Mouse (Mus musculus): ENCODE data around the gene Gm42742.

Gene Gm42742

DNA sequence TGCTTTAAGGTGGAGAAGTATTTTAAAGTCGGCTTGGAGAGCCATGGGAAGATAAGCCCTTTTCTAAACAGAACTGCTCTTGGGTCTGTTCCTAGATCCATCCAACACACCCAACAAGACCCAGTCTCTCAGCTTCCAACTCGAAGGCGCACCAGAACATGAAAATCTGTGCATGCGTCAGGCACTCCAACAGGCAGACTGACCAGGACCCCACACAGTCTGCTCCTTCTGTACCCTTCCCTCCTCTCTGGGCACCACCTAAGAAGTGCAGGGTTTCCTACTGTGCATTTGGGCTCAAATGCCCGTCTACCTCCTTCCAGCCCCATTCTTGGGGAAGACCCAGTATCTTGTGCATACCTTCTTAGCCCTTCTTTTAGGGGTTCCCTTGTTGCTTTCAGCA lies 406 bp downstream of the Gm42742 start:
- no peak for DNase-seq (ENCODE audit: extremely low read depth, insufficient read length, low spot score)

DNA sequence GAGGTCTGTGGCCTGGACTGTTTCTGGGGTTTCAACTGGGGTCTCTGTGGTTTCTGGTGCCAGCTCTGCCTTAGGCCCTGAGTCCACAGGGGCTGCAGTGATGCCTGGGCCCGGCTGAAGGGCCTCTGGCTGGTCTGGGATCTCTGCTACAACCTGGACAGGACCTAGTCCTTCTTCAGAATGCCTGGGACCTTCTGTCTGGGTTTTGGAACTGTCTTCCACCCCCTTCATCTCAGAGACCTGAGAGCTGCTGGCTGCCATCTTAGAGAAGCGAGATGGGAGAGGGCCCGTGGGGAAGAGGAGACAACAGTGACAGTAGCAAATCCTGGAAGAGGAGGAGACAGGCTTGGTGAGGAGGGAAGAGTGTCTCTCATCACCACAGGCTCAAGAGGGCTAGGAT lies 866 bp downstream of the Gm42742 start:
- no peak for DNase-seq (ENCODE audit: extremely low read depth, insufficient read length, low spot score)

- DNase-seq (ENCODE audit: extremely low read depth, insufficient read length, low spot score), result no peak
Observed at GRCm38 (mm10) chr7:127019306-127019960, 1.5 kb downstream of the Gm42742 start.

- no peak for DNase-seq (ENCODE audit: extremely low read depth, insufficient read length, low spot score)
Observed at GRCm38 (mm10) chr7:127018416-127019305, 2.2 kb downstream of the Gm42742 start.

DNA sequence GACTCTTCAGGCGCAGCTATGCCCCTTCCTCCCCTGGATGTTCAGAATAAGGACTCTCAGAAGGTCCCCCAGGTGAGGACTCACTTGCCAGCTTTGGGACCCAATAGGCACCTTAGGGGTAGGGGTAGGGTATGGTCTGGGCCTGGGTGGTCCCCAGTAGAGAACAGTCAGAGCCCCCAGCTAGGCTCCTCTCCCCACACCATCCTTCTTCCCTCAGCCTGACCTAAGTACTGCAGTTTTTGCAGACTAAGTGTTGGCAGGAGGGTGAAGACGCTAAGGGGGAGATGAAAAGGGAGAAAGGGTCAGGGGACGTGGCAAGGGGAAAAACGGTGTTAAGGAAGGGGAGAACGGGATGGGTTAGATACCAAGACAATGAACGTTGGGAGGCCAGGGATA lies 2.9 kb downstream of the Gm42742 start:
- DNase-seq (ENCODE audit: extremely low read depth, insufficient read length, low spot score), result no peak

DNA sequence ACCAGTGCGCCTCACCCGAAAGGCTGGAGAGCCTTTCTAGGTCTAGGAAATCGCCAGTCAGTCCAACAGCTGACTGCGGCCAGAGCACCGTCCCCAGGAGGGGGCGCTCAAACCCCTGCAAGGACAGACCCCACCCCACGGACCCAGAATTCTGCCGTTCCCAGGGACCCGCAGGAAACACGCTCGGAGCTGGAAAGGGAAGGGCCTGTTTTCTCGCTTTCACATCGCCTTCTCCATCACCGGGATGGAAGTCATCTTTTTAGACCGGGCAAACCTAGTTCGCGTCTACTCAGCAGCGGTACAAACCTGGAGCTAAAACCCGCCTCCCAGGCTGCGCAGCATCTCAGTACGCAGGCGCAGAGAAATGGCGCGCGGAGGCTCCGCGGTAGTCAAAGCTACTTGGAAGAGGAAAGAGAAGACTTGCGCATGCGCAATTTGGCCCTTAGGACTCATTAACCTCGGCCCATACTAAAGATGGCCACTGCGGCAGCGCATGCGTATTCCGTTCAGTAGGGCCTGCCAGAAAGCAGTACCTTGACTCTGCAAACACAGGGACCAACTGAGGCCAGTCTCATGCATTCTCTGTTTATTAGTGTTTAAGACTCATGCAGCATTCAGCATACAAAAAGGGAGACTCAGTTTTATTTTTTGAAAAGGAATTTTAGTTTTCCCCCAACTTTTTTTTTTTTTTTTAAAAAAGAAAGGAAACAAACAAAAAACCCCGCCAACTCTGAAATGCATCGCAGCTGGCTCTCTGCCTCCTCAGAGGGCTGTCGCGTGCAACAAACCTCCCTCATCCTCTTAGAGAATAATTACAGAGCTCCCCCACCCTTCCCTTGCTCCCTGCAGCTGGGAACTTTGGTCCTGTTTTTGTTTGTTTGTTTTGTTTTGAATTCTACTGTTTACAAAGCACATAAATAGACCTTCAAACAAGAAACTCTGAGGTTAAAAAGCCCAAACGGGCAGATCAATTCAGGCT lies 3.6 kb downstream of the Gm42742 start, which contains the start of gene Pagr1a:
Gene Pagr1a, minus strand, starts transcription at position 382 of the 979 bp plus-strand sequence.
- peak; percentile 96 for DNase-seq (ENCODE audit: extremely low read depth, insufficient read length, low spot score)

DNA sequence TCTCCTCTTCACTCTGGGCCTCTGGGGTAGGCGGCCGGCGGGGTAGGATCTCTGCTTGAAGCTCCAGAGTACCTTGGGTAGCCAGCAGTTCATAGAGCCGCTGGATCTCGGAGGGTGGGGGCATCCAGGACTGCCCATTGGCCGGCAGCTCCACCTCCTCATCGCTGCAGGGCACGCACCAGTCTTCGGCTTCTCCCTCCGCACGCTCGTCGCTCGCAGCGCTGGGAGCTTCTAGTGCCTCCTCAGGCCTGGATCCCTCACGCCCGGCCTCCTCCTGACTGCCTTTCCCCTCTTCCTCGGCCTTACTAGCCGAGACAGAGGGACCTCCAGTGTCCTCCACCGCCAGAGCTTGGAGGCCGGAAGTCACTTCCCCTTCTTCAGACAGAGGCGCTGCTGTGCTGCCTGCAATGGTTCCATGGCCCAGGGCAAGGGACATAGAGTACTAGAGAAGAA lies 4.4 kb downstream of the Gm42742 start:
- DNase-seq (ENCODE audit: extremely low read depth, insufficient read length, low spot score), result peak; percentile 83

- no peak for DNase-seq (ENCODE audit: extremely low read depth, insufficient read length, low spot score)
Observed at GRCm38 (mm10) chr7:127016481-127016485, 4.6 kb downstream of the Gm42742 start, which contains the start of gene Pagr1b. Pagr1b (minus strand) TSS chr7:127016484.

DNA sequence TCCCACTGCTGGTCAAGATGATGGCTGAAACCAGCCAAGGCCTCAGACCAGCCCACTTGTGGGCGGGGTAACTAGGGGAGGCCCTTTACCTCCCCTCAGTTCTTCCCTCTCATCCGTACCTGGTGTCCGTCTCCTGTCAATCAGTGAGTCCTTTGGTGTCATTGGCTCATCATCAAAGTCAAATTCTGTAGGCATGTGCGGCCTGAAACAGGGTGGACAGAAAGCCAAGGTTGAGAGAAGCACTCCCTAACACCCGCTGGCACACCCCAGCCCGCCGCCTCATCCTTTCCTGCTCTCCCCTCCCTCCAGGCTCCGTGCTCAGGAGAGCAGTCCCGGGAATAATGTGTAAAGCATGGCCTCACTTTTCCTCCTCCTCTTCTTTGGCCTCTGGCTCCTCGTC lies 4.8 kb downstream of the Gm42742 start:
- peak; percentile 78 for DNase-seq (ENCODE audit: extremely low read depth, insufficient read length, low spot score)

DNA sequence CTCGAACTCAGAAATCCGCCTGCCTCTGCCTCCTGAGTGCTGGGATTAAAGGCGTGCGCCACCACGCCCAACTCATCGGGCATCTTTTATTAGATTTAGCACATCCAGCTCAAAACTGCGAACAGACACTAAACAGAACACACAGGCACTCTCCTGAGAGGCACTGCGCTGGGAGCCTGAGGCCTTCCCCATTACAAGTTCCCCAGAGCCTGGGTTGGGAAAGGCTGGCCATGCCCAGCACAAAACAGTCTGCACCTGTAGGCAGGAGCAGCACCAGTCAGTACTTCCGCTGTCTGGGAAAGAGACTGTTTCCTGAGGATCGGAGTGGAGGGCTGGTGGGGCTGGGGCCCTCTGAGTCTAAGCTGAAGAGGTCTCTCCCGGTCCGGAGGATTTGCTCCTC lies 5.9 kb downstream of the Gm42742 start:
- DNase-seq (ENCODE audit: extremely low read depth, insufficient read length, low spot score), result no peak

DNA sequence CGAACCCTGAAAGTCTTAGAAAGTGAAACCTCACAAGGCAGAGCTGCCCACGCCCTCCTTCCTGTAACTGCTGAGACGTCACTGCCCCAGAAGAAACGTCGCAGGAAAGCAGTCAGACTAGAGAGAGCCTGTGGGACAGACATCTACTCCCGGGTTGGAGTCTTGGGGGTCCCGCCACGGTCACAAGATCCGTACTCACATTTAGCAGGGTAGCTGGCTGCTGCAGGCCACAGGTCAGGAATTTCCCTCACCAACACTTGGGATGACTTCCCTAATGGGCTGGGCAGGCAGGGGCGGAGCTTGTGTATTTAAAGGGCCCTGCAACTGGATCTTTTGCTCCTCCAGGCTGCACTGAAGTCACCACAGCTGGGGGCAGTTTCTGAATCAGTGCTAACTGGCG lies 6.6 kb downstream of the Gm42742 start, which contains the start of gene Mvp:
Gene Mvp, minus strand, starts transcription at position 302 of the 400 bp plus-strand sequence.
- DNase-seq (ENCODE audit: extremely low read depth, insufficient read length, low spot score), result peak; percentile 75

DNA sequence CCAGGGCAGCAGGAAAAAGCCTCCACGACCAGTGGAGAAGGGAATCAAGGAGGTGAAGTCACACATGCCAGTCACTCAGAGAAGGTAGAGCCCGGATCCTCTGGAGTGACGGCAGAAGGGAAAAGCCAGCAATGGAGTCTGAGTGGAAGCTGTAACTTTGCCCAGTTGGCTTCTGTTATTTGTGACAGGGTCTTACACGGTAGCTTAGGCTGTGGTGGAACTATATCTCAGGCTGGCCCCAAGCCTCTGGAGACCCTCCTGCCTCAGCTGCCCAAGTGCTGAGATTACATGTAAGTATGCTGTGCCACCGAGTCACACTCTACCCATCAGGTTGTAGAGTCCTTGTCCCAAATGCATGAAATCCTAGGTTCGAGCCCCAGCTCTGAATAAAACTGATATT lies 7.5 kb downstream of the Gm42742 start:
- no peak for DNase-seq (ENCODE audit: extremely low read depth, insufficient read length, low spot score)

- no peak for DNase-seq (ENCODE audit: extremely low read depth, insufficient read length, low spot score)
Observed at GRCm38 (mm10) chr7:127012845-127013244, 8.1 kb downstream of the Gm42742 start.

- no peak for DNase-seq (ENCODE audit: extremely low read depth, insufficient read length, low spot score)
Observed at GRCm38 (mm10) chr7:127012374-127012773, 8.5 kb downstream of the Gm42742 start.

- DNase-seq (ENCODE audit: extremely low read depth, insufficient read length, low spot score), result no peak
Observed at GRCm38 (mm10) chr7:127011717-127012116, 9.2 kb downstream of the Gm42742 start.

- DNase-seq (ENCODE audit: extremely low read depth, insufficient read length, low spot score), result no peak
Observed at GRCm38 (mm10) chr7:127011051-127011450, 9.8 kb downstream of the Gm42742 start.

DNA sequence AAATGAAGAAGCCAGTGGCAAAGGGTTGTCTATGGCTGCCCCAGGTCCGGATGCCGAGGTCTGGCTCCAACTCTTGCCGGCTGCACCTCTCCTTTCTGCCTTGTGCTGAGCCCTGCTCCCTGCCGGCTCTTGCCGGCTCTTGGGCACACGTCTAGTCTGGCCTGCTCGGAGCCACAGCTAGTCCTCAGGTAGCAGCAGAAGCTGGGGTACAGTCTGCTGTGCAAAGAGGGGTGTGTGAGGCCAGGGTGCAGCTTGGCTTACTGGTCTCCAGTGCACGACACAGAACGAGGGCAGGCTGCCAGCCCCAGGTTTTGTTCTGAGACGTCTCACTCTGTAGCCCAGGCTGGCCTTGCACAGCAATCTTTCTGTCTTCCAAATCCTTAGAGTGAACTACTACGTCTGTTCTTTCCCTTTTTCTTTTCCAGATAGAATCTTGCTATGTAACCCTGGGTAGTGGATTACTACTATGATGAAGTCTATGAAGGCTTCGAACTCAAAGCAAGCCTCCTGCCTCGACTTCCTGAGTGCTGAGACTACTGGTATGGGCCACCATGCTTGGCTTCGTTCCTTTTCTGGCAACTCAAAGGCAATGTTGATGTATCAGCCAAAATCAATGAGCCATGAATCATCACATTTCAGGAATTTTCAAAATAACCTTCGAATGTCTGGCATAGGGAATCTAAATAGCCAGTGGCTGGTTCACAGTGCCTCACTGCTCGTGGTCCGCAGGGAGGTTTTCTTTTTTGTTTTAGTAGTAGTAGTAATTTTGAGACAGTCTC lies 11.4 kb downstream of the Gm42742 start:
- DNase-seq (ENCODE audit: extremely low read depth, insufficient read length, low spot score), result no peak

- peak; percentile 78 for DNase-seq (ENCODE audit: extremely low read depth, insufficient read length, low spot score)
Observed at GRCm38 (mm10) chr7:127008239-127009019, 12.5 kb downstream of the Gm42742 start.

GRCm38 (mm10) chr7:127007313-127008024 lies 13.4 kb downstream of the Gm42742 start:
- DNase-seq (ENCODE audit: extremely low read depth, insufficient read length, low spot score), result no peak
